Mouse (Mus musculus): ENCODE measurements around the gene Il33. TPM values are rescaled to one million over a fixed set of nuclear protein-coding genes. Genes with fewer than 3 reads are reported as not detected.

The Il33 gene
- polyA plus RNA-seq (2012; rRNA removed): 3.6 and 4.9 TPM in 2 replicates

GRCm38 (mm10) chr19:29924638-29925258, at the start of gene Il33:
Gene Il33 (plus strand): TSS chr19:29925114.

GRCm38 (mm10) chr19:30003621-30004020, 78.7 kb downstream of the Il33 start, which contains the start of gene Trpd52l3:
Gene Trpd52l3 (plus strand): TSS chr19:30003790.

Other genes starting within 250 kb of the Il33 start
- 0.22 TPM in 1 of 2 replicates, not detected in the other for gene Mlana, start 227.3 kb upstream of the Il33 start, polyA plus RNA-seq (2012; rRNA removed)
- 3.7 and 5.6 TPM in 2 replicates for gene 9930021J03Rik, start 119.1 kb upstream of the Il33 start, polyA plus RNA-seq (2012; rRNA removed)
- gene Ranbp6, start 112.1 kb upstream of the Il33 start, polyA plus RNA-seq (2012; rRNA removed): 1.2 and 1.3 TPM in 2 replicates
- 0.06 TPM in 1 of 2 replicates, not detected in the other for gene Trpd52l3, start 78.7 kb downstream of the Il33 start, polyA plus RNA-seq (2012; rRNA removed)
- gene Uhrf2, start 105.4 kb downstream of the Il33 start, polyA plus RNA-seq (2012; rRNA removed): 29.9 and 31.1 TPM in 2 replicates